Mouse (Mus musculus) gastrocnemius, postnatal 14 days (tissue): ENCODE measurements around the gene Foxn1. TPM values are rescaled to one million over a fixed set of nuclear protein-coding genes. Genes with fewer than 3 reads are reported as not detected.
A peak's percentile ranks its signal among the peaks of the same experiment; 100 is the strongest.

Experiments
- DNase-seq: peaks from one replicate; pipeline ENCODE4 v3.0.0; 2021; ENCODE audit warnings: mixed read lengths
- intact Hi-C: fragments of 180-260 bp; cut with DNase I; formaldehyde crosslinking; loops from one replicate; pipeline ENCODE4 v1.15.1; 2025; ENCODE audit warnings: low total_unique reads
- long read RNA-seq, 2 experiments: library from polyadenylated mRNA; stranded (forward); transcript quantifications; one replicate each; pipeline ENCODE4 v2.0.0; 2021
- total RNA-seq, 2 experiments: library from RNA; stranded (reverse); gene quantifications; 2 replicates each; pipeline ENCODE4 v1.2.3; 2021

Gene Foxn1
- not detected for total RNA-seq
- long read RNA-seq, experiment 1: 0 reads
- long read RNA-seq, experiment 2: 0 reads

- no peak for DNase-seq
- intact Hi-C loops: no loop called here
Measured at GRCm38 (mm10) chr11:78386508-78387043, at the start of gene Foxn1. Foxn1 (minus strand) TSS chr11:78386558.

DNA sequence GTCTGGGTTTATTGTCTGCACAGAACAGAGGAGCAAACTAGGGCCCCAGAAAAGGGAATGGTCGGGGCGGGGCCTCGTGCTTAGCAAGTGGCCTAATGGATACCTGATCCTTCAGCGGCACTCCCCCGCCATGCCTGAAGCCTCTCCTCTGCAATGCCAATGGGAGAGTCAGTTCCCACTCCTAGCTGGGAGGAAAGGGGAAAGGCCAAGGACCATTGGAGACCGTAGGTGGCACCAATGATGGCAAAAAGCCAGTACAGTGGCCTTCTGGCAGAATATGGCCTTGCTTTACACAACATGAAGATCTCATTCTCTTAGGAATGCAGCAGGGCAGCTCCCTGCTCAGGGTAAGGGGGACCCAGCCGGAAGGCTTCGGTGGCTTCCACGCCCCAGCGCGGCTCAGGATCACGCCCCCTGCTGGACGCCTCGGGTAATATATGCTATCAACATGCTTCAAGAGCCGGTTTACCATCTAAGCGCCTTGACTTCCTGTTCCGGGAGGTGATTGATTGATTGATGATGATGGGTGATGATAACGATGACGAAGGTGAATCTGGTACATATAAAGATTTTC is 49.5 kb upstream of the Foxn1 start:
- peak; percentile 30 for DNase-seq
- intact Hi-C loops: no loop called here

- DNase-seq: no peak
- intact Hi-C loops: no loop called here
Measured at GRCm38 (mm10) chr11:78434052-78434451, 47.7 kb upstream of the Foxn1 start.

DNA sequence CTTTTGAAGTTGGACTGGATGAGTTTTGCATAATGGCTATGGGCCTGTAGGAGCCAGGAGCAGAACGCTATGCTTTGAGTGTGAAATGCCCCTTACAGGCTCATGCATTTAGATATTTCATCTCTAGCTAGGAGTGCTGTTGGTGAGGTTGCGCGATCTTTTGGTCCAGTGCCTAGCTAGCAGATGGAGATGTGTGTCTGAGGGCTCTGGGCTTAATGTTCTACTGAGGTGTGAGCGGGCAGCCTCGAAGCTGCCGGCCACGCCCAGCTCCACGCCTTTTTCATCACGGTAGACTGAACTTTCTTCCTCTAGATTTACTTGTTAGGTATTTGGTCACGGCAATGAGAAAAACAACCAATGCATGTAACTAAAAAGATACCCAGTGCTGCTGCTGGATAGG is 44.8 kb upstream of the Foxn1 start:
- DNase-seq: no peak
- intact Hi-C loops: no loop called here

GRCm38 (mm10) chr11:78430195-78430878 is 44.0 kb upstream of the Foxn1 start:
- intact Hi-C loops: no loop called here
- DNase-seq: no peak

DNA sequence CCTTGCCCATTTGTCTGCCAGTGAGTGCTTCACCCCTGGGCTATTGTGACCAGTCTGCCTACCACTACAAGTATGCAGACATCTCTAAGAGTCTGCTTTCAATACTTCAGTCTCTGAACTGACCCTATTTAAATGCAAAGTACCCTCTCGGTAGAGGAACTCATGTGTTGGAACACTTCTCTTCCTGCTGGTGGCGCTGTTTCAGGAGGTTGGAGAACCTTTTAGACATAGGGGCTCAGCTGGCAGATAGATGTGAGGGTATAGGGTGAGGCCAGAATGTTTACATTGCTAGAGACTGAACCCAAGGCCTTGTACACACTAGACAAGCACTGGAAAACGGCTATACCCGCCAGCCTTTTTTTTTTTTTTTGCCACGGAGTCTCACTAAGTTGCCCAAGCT is 42.0 kb upstream of the Foxn1 start:
- no peak for DNase-seq
- intact Hi-C loops: no loop called here

DNA sequence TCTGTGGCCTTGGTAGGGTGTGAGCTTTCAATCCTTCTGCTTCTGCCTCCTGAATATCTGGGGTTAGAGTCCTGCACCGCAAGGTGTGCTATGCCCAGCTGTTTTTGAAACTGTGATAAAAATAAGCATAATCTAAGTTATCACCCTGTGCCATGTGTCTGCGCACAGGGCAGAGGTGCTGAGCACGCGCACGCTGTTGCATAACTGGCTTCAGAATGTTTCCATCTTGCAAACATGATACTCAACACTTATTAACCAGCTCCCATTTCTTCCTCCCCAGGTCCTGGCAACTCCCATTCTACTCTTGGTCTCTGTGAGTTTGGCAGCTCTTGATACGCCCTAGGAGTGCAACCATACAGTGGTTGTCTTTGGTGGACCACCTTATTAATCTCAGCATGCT is 41.3 kb upstream of the Foxn1 start:
- intact Hi-C loops: no loop called here
- DNase-seq: no peak

- intact Hi-C loops: no loop called here
Measured at GRCm38 (mm10) chr11:78425572-78425971, 39.2 kb upstream of the Foxn1 start.

GRCm38 (mm10) chr11:78424352-78424751 is 38.0 kb upstream of the Foxn1 start:
- no peak for DNase-seq

More at GRCm38 (mm10) chr11:78425572-78425971, 39.2 kb upstream of the Foxn1 start:
- DNase-seq: no peak

DNA sequence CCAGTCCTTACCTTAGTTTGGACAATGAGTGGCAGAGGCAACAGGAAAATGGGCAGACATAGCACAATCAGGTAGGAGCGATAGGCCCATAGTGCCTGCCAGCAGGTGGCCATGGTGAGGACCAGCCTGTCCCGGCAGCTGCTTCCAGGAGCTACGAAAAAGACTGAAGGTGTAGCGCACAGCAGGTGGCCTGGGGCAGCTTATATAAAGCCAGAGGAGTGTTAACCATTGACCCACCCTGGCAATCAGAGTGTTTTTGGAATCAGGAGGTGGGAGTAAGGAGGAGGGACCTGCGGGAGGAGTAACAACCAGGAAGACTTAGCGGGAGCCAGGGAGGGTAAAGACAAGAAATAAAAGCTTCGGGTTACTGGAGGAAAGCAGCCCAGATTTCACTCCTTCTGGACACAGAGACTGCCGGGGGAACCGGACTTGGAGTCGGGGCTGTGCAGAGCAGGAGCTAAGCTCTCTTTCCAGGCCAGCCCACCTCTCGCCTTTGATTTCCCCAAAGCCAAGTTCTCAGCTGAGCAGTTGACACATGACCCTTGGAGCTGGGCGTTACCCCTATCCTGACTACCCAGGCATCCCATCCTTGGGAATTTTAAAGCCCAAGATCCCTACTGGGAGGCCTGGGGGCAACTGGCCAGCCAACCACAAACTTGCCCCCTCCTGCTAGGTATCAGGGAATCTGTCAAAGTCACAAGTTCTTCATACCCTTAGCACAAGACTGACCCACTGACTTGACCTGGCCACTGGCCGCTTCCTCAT is 35.9 kb upstream of the Foxn1 start, which contains the start of gene Slc13a2:
Slc13a2 (minus strand) TSS at position 163 of the 765 bp plus-strand sequence.
- no peak for DNase-seq
- intact Hi-C loops: no loop called here

More at GRCm38 (mm10) chr11:78424352-78424751, 38.0 kb upstream of the Foxn1 start:
- intact Hi-C loops: no loop called here

GRCm38 (mm10) chr11:78421201-78422009 is 35.0 kb upstream of the Foxn1 start:
- no peak for DNase-seq

DNA sequence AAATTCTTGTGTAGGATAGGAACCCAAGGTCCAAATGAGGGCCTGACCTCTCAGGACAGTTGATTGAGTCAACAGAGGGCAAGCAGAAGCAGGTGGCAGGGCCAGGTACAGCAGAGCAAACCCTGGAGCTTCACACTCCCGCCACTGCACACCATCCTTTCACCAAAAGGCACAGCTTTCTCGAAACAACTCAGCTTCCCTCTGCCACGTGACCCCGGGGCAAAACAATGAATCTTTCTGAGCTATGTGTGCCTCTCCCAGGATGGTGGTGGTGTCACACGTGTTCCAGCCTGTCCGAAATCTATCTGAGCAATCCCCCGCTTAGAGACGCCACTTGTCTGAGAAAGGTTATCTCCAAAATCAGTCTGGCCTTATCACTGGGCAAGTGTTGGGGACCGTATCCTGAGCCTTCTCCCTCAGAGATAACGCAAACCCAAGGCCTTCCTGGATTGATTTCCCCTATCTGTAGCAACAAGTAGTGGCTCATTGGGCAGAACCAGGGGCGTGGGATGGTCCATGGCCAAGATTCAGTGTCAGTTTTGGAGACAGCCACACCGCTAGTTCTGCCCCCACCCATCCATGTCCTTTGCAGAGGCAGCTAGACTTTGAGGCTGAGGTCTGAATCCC is 34.0 kb upstream of the Foxn1 start:
- intact Hi-C loops: no loop called here
- DNase-seq: no peak

More at GRCm38 (mm10) chr11:78421201-78422009, 35.0 kb upstream of the Foxn1 start:
- intact Hi-C loops: no loop called here

- intact Hi-C loops: no loop called here
- peak; percentile 35 for DNase-seq
Measured at GRCm38 (mm10) chr11:78416854-78417253, 30.5 kb upstream of the Foxn1 start.

GRCm38 (mm10) chr11:78412861-78413260 is 26.5 kb upstream of the Foxn1 start:
- intact Hi-C loops: no loop called here

GRCm38 (mm10) chr11:78412324-78412850 is 26.0 kb upstream of the Foxn1 start:
- intact Hi-C loops: no loop called here

More at GRCm38 (mm10) chr11:78412861-78413260, 26.5 kb upstream of the Foxn1 start:
- DNase-seq: no peak

GRCm38 (mm10) chr11:78411606-78412323 is 25.4 kb upstream of the Foxn1 start:
- intact Hi-C loops: no loop called here
- peak; percentile 52 for DNase-seq

More at GRCm38 (mm10) chr11:78412324-78412850, 26.0 kb upstream of the Foxn1 start:
- DNase-seq: no peak

- DNase-seq: no peak
- intact Hi-C loops: no loop called here
Measured at GRCm38 (mm10) chr11:78408256-78409240, 22.2 kb upstream of the Foxn1 start.
